Mouse (Mus musculus): ENCODE measurements around the gene Gm10358.

DNA sequence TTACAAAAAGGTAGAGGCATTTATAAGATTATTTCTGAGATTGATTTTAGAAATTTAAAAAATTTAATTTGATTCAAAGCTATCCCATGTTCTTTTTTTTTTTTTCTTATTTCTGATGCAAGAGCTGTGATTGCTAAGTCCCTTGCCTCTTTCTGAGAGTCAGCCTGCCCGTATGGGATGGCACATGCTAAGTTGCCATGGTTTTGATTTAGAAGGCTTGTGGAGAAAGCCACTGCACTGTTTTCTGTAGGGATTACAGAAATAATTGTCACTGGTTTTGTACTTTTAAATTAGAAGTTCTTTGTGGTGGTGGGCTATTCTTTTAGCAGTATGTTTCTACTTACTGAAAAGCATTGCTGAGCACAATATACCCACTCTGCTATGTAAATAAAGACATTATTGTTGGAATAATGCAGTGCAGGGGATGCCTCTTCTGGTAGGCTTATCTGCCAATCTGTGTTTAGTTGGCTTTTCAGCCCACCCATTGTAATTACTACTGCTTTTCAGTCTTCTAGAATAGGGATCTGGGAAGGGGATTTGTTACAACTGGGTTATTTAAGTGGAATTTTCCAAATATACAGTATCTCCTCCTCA lies 30.8 kb downstream of the Gm10358 start:
- TF ChIP-seq CTCF (conservative IDR thresholded peaks at IDR 0.05; ENCODE audit: insufficient read depth, insufficient read length, low read depth, low read length) (no peak), POLR2A (IDR thresholded peaks at IDR 0.05; ENCODE audit: low read depth, low read length) (no peak)
